14 mouse cellular contexts compared by ENCODE assay signal in genomic region chr13:111933526-111934240, GRCm38 (mm10).
DNase-seq lines count a peak whose midpoint lies in the region; ATAC-seq and TF ChIP-seq lines count a peak whose summit lies in the region.
"Had no signal": no experiment of that assay in that cellular context is flagged by ENCODE, and none has a peak within 500 bp of the region (broad histone marks: within the 10 kb centered on the region; RNA-seq: fewer than 3 reads in every experiment).

No protein-coding gene starts in this region.

- no peaks in the 10 kb centered on the region for H3K27me3 ChIP-seq in liver, adult 2 months (ENCODE audit: control insufficient read depth, insufficient read depth, low read length)
- H3K27me3 ChIP-seq in liver, embryonic 11.5 days (replicated peaks; ENCODE audit: control insufficient read depth, insufficient read depth, low read length) = no peaks in the 10 kb centered on the region
- no peaks in the 10 kb centered on the region for H3K27me3 ChIP-seq in liver, embryonic 15.5 days
- H3K27me3 ChIP-seq: hindbrain, embryonic 12.5 days had no signal

- WGBS in liver, adult 2 months = 36% methylated on average over 8 of the region's 8 CpGs
- WGBS in liver, embryonic 11.5 days = 57% methylated on average over 8 of the region's 8 CpGs
- 42% methylated on average over 8 of the region's 8 CpGs for WGBS in liver, embryonic 15.5 days (ENCODE audit: insufficient replicate concordance)

- TF ChIP-seq CTCF in liver, adult 2 months (IDR thresholded peaks at IDR 0.05; ENCODE audit: low read depth, low read length) = no peak

- ATAC-seq in liver, embryonic 11.5 days (replicated peaks; ENCODE audit: low FRiP score) = no peak
- peak; percentile 58 for ATAC-seq in granulocyte monocyte progenitor cell, adult 5-6 weeks (replicated peaks; ENCODE audit: poor library complexity, severe bottlenecking)
- no peak for ATAC-seq in liver, embryonic 15.5 days (ENCODE audit: insufficient read depth)

- no peak overlapping the region for H3K4me2 ChIP-seq in liver, embryonic 11.5 days
- no peak overlapping the region for H3K4me2 ChIP-seq in liver, embryonic 15.5 days
- H3K4me2 ChIP-seq: heart, embryonic 11.5 days; hindbrain, embryonic 12.5 days had no signal

- H3K27ac ChIP-seq in liver, adult 2 months (replicated peaks; ENCODE audit: insufficient read depth, low read depth, low read length) = 0 out of 2 replicates have a peak overlapping the region, but pooled peaks have one; percentile 17
- no peak overlapping the region for H3K27ac ChIP-seq in liver, embryonic 11.5 days (ENCODE audit: low read depth, low read length)
- H3K27ac ChIP-seq in liver, embryonic 15.5 days (replicated peaks) = peak overlapping the region; percentile 15; the same call in 1 of the 2 replicates
- H3K27ac ChIP-seq: hindbrain, embryonic 12.5 days had no signal

- DNase-seq in liver, adult 2 months (ENCODE audit: extremely low read depth, low read depth, low spot score) = peak; percentile 37
- no peak for DNase-seq in liver, embryonic 11.5 days (ENCODE audit: low spot score)
- DNase-seq in 416B (ENCODE audit: low read depth) = peak; percentile 41
- no peak for DNase-seq in embryo, embryonic 9.5 days (ENCODE audit: extremely low spot score)
- no peak for DNase-seq in layer of hippocampus, postnatal 25 days (ENCODE audit: extremely low spot score in 1 of 2, low spot score in 1 of 2)
- no peak for DNase-seq in spleen, adult 12 weeks (ENCODE audit: low spot score)
- DNase-seq: adrenal gland, adult 8-10 months; thymus, adult 18-20 months had no signal

- no peak overlapping the region for H3K4me3 ChIP-seq in liver, adult 2 months (ENCODE audit: insufficient read depth, low read depth, low read length)
- no peak overlapping the region for H3K4me3 ChIP-seq in liver, embryonic 11.5 days (ENCODE audit: low read depth, low read length)
- H3K4me3 ChIP-seq in liver, embryonic 15.5 days (replicated peaks) = no peak overlapping the region
- H3K4me3 ChIP-seq: erythroblast, embryonic 14.5 days; hindbrain, embryonic 12.5 days; myocyte had no signal

- peaks cover 10% of the 10 kb centered on the region for H3K4me1 ChIP-seq in liver, adult 2 months (ENCODE audit: control insufficient read depth, insufficient read depth, low read length)
- H3K4me1 ChIP-seq in liver, embryonic 11.5 days (replicated peaks; ENCODE audit: control insufficient read depth, insufficient read depth, low read length) = peaks cover 17% of the 10 kb centered on the region
- H3K4me1 ChIP-seq in liver, embryonic 15.5 days (replicated peaks) = peaks cover 87% of the 10 kb centered on the region

- no peaks in the 10 kb centered on the region for H3K79me2 ChIP-seq in liver, adult 2 months (ENCODE audit: control insufficient read depth, insufficient read depth, low read length)

- H3K9me3 ChIP-seq in liver, embryonic 11.5 days (ENCODE audit: control insufficient read depth, low read length) = no peaks in the 10 kb centered on the region
- H3K9me3 ChIP-seq in liver, embryonic 15.5 days (replicated peaks) = no peaks in the 10 kb centered on the region
- H3K9me3 ChIP-seq: hindbrain, embryonic 12.5 days had no signal

- no peak for TF ChIP-seq POLR2A in liver, adult 2 months (IDR thresholded peaks at IDR 0.05; ENCODE audit: extremely low read depth, insufficient read depth, low read length)

- no peaks in the 10 kb centered on the region for H3K36me3 ChIP-seq in liver, adult 2 months (ENCODE audit: control insufficient read depth, insufficient read depth, low read length)
- no peaks in the 10 kb centered on the region for H3K36me3 ChIP-seq in liver, embryonic 11.5 days (ENCODE audit: control insufficient read depth, insufficient read depth, low read length)
- no peaks in the 10 kb centered on the region for H3K36me3 ChIP-seq in liver, embryonic 15.5 days (replicated peaks)
- H3K36me3 ChIP-seq: hindbrain, embryonic 12.5 days had no signal

- H3K9ac ChIP-seq in liver, adult 2 months (ENCODE audit: low read depth, low read length) = no peak overlapping the region
- H3K9ac ChIP-seq in liver, embryonic 11.5 days (ENCODE audit: low read depth, low read length) = no peak overlapping the region
- H3K9ac ChIP-seq in liver, embryonic 15.5 days = no peak overlapping the region
- H3K9ac ChIP-seq: hindbrain, embryonic 12.5 days had no signal

Comparison
In these comparisons a context has a peak if more than half of its experiments do, and no peak if none do; other contexts are left out.
1. DNase-seq: peak in liver, adult 2 months (single experiment) and 416B (single experiment); none in liver, embryonic 11.5 days (single experiment), embryo, embryonic 9.5 days (single experiment), layer of hippocampus, postnatal 25 days (0 of 2) and spleen, adult 12 weeks (single experiment).